Mouse (Mus musculus) midbrain, embryonic 16.5 days (tissue): ENCODE data around the gene Cacna2d3. TPM values are rescaled to one million over a fixed set of nuclear protein-coding genes. Genes with fewer than 3 reads are reported as not detected.

Experiments used
- ATAC-seq: fragments of 200-750 bp; cut with Nextera tagmentation; 2 replicates; pipeline ENCODE4 v1.8.0; 2017; ENCODE audit warnings: moderate TSS enrichment
- H3K27ac ChIP-seq: fragments of 300-500 bp; sonication (generic); 2 replicates; pipeline ENCODE4 v1.5.1; 2014; ENCODE audit warnings: mild to moderate bottlenecking, low read length, mixed read lengths
- H3K27me3 ChIP-seq: fragments of 300-500 bp; sonication (generic); 2 replicates; pipeline ENCODE4 v1.6.1; 2014; ENCODE audit warnings: low read depth, low read length, mixed read lengths; ENCODE audit not compliant: control insufficient read depth, insufficient read depth
- H3K36me3 ChIP-seq: fragments of 300-500 bp; sonication (generic); 2 replicates; pipeline ENCODE4 v1.6.1; 2014; ENCODE audit warnings: mild to moderate bottlenecking, low read length, moderate library complexity, mixed read lengths; ENCODE audit not compliant: control insufficient read depth, insufficient read depth
- H3K4me1 ChIP-seq: fragments of 300-500 bp; sonication (generic); 2 replicates; pipeline ENCODE4 v1.6.1; 2014; ENCODE audit warnings: mild to moderate bottlenecking, low read length, mixed read lengths; ENCODE audit not compliant: control insufficient read depth, insufficient read depth
- H3K4me2 ChIP-seq: fragments of 300-500 bp; sonication (generic); 2 replicates; pipeline ENCODE4 v1.6.1; 2014; ENCODE audit warnings: mild to moderate bottlenecking, low read length, mixed read lengths
- H3K4me3 ChIP-seq: fragments of 300-500 bp; sonication (generic); 2 replicates; pipeline ENCODE4 v1.5.1; 2014; ENCODE audit warnings: low read depth, mild to moderate bottlenecking, low read length, moderate library complexity, mixed read lengths
- H3K9ac ChIP-seq: fragments of 300-500 bp; sonication (generic); 2 replicates; pipeline ENCODE4 v1.6.1; 2014; ENCODE audit warnings: low read depth, low read length, mixed read lengths
- H3K9me3 ChIP-seq: fragments of 300-500 bp; sonication (generic); replicated peaks from 2 replicates; pipeline ENCODE4 v1.6.1; 2014; ENCODE audit warnings: mild to moderate bottlenecking, low read length, mixed read lengths; ENCODE audit not compliant: control insufficient read depth, poor library complexity, severe bottlenecking
- WGBS: fragments of 180-500 bp; shearing (Covaris S2); extraction: QIAGEN DNeasy Blood & Tissue Kit; methylation state at CpG from one replicate; pipeline ENCODE4 v1.1.7; 2014; 5-methylcytosine and 5-hydroxymethylcytosine counted together
- polyA plus RNA-seq: library from polyadenylated mRNA; unstranded; fragments of >200 nt; fragmentation: Nextera tagmentation; extraction: Ambion mirVana; gene quantifications from 2 replicates; pipeline ENCODE4 v1.2.1, GENCODE M21; 2015

The Cacna2d3 gene
- polyA plus RNA-seq, 1 experiment from 2014 or later: 31.0 TPM

DNA sequence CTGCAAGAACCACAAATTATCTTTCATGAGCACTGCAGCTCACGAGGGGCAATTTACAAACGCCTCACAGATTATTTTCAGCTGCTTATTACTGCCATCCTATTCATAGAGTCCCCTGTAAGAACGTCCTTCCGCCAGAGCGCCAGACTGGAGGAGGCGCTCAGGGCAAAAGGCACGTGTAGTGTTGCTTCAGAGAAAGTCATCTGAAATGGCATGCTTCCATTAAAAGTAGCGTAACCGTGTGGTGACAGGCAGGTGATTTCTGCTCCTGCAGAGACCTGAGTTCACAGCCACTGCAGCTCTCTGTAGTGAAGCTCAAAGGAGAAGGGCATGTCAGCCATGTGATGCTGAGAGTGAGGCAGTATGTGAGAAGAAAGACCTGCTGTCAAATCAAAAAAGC is 691.1 kb downstream of the Cacna2d3 start:
- H3K9ac ChIP-seq: no peak overlapping the region
- no peaks in the 10 kb centered on the region for H3K27me3 ChIP-seq
- no peak overlapping the region for H3K4me3 ChIP-seq
- H3K4me2 ChIP-seq: no peak overlapping the region
- no peaks in the 10 kb centered on the region for H3K9me3 ChIP-seq
- peak; percentile 48; the same call in 1 of the 2 replicates for ATAC-seq
- no peaks in the 10 kb centered on the region for H3K36me3 ChIP-seq
- H3K4me1 ChIP-seq: peaks cover 20% of the 10 kb centered on the region
- no peak overlapping the region for H3K27ac ChIP-seq
- WGBS: 30% methylated on average over 9 of the region's 9 CpGs

DNA sequence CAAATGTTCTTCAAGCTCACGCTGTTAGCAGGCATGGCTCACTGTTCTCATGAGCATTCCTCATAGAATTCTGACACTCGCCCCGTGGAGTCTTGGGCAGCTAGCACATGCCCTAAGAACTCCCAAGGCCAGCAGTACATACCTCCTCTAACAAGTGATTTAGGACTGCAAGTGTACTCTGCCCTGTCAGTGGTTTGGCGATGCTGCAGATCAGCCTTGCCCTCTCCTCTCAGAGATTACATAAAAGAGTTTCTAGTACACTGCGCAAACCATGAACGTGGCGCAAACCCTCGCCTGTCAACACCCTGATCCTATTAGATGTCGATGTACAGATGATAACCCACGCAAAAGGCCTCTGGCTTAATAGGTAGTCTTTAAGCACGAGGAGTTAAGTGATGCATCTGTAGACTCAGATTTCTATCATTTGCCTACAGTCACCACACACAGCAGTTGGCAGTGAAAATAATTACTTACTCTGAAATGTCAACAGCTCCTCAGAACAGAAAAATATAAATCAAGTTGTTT is 691.7 kb downstream of the Cacna2d3 start:
- no peak for ATAC-seq
- Histone ChIP-seq H3K36me3 (no peaks in the 10 kb centered on the region), H3K4me1 (peaks cover 20% of the 10 kb centered on the region), H3K9me3 (no peaks in the 10 kb centered on the region), H3K4me3 (no peak overlapping the region), H3K9ac (no peak overlapping the region), H3K4me2 (no peak overlapping the region), H3K27me3 (no peaks in the 10 kb centered on the region), H3K27ac (no peak overlapping the region)
- WGBS: 65% methylated on average over 11 of the region's 11 CpGs

DNA sequence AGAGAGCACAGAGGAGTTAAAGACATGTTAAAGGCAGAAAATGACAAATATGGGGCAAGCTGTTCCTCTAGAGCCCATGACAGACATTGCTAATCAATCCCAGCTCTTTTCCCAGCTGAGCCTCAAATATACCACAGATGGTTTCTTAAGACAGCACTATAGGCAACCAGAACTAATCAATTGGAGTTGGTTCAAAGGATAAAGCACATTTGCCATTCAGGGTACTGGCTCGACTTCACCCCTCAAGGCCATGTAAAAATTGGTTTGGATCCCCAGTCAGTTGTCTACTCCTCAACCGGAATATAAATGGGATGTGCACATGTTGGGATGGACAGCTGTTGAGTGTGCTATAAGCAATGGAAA is 692.6 kb downstream of the Cacna2d3 start:
- Histone ChIP-seq H3K4me1 (peaks cover 20% of the 10 kb centered on the region), H3K9me3 (no peaks in the 10 kb centered on the region), H3K4me2 (no peak overlapping the region), H3K27me3 (no peaks in the 10 kb centered on the region), H3K27ac (no peak overlapping the region), H3K9ac (no peak overlapping the region), H3K36me3 (no peaks in the 10 kb centered on the region), H3K4me3 (no peak overlapping the region)
- WGBS: 35% methylated on average over 2 of the region's 2 CpGs
- no peak for ATAC-seq

- Histone ChIP-seq H3K9me3 (no peaks in the 10 kb centered on the region), H3K9ac (no peak overlapping the region), H3K27ac (peak overlapping the region; percentile 39; the same call in 1 of the 2 replicates), H3K36me3 (no peaks in the 10 kb centered on the region), H3K4me2 (no peak overlapping the region), H3K4me1 (peaks cover 20% of the 10 kb centered on the region), H3K27me3 (no peaks in the 10 kb centered on the region), H3K4me3 (no peak overlapping the region)
- no peak for ATAC-seq
- 55% methylated on average over 6 of the region's 6 CpGs for WGBS
These were observed 693.1 kb downstream of the Cacna2d3 start for GRCm38 (mm10) chr14:29028391-29029106.

DNA sequence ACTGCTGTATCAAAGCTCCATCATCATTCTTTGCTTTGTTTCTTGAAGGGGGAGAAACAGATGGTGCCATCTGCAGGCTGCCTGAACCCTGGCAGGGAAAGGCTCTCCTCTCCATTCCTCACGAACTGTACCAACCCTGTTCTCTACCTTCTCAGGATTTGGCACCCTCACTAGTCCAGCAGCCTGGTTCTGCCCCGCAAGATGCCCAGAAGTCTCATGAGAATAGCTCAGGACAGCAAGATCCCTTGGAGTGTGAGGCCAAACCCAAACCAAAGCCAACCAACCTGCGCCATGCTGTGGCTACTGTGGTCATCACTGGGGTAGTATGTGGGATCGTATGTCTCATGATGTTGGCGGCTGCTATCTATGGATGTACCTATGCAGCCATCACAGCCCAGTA is 694.4 kb downstream of the Cacna2d3 start:
- H3K27ac ChIP-seq: no peak overlapping the region
- no peak overlapping the region for H3K4me2 ChIP-seq
- no peak overlapping the region for H3K9ac ChIP-seq
- no peak for ATAC-seq
- no peaks in the 10 kb centered on the region for H3K9me3 ChIP-seq
- no peaks in the 10 kb centered on the region for H3K36me3 ChIP-seq
- peaks cover 20% of the 10 kb centered on the region for H3K4me1 ChIP-seq
- H3K27me3 ChIP-seq: no peaks in the 10 kb centered on the region
- no peak overlapping the region for H3K4me3 ChIP-seq
- WGBS: 90% methylated on average over 5 of the region's 5 CpGs

DNA sequence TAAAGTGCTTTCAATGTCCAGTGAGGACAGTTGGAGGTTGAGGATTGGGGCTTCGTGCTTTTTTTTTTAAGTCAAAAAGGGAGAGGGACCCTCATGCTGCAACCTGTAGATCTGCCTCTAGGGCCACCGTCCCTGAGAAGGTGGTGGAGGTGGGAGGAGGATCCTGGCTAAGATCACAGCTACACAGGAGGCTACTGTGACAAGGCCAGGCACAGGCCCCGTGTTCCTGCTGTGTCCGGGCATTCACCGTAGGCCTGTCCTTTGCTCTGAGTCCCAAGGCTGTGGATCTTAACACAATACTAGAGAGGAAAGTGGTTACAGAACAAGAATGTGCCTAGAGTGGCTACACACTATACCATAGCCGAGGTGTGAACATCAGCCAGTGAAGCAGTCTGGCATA is 696.3 kb downstream of the Cacna2d3 start:
- Histone ChIP-seq H3K9me3 (no peaks in the 10 kb centered on the region), H3K36me3 (no peaks in the 10 kb centered on the region), H3K4me2 (no peak overlapping the region), H3K9ac (no peak overlapping the region), H3K4me1 (peaks cover 17% of the 10 kb centered on the region), H3K27me3 (no peaks in the 10 kb centered on the region), H3K4me3 (no peak overlapping the region), H3K27ac (no peak overlapping the region)
- ATAC-seq: no peak
- 79% methylated on average over 6 of the region's 6 CpGs for WGBS

GRCm38 (mm10) chr14:29023246-29023645 is 698.4 kb downstream of the Cacna2d3 start:
- H3K9me3 ChIP-seq: no peaks in the 10 kb centered on the region
- H3K9ac ChIP-seq: no peak overlapping the region
- 94% methylated on average over 4 of the region's 4 CpGs for WGBS
- no peaks in the 10 kb centered on the region for H3K27me3 ChIP-seq
- H3K4me1 ChIP-seq: 0 out of 2 replicates have a peak, but pooled peaks cover 1% of the 10 kb centered on the region
- H3K4me3 ChIP-seq: no peak overlapping the region
- no peak overlapping the region for H3K4me2 ChIP-seq
- no peak overlapping the region for H3K27ac ChIP-seq
- no peak for ATAC-seq
- no peaks in the 10 kb centered on the region for H3K36me3 ChIP-seq

- no peak overlapping the region for H3K27ac ChIP-seq
- no peaks in the 10 kb centered on the region for H3K9me3 ChIP-seq
- no peaks in the 10 kb centered on the region for H3K36me3 ChIP-seq
- ATAC-seq: no peak
- no peak overlapping the region for H3K9ac ChIP-seq
- H3K4me2 ChIP-seq: no peak overlapping the region
- no peak overlapping the region for H3K4me3 ChIP-seq
- H3K27me3 ChIP-seq: no peaks in the 10 kb centered on the region
- 84% methylated on average over 4 of the region's 4 CpGs for WGBS
- H3K4me1 ChIP-seq: peaks cover 2% of the 10 kb centered on the region; the same call in 1 of the 2 replicates
These were observed 700.4 kb downstream of the Cacna2d3 start for GRCm38 (mm10) chr14:29021295-29021694.

DNA sequence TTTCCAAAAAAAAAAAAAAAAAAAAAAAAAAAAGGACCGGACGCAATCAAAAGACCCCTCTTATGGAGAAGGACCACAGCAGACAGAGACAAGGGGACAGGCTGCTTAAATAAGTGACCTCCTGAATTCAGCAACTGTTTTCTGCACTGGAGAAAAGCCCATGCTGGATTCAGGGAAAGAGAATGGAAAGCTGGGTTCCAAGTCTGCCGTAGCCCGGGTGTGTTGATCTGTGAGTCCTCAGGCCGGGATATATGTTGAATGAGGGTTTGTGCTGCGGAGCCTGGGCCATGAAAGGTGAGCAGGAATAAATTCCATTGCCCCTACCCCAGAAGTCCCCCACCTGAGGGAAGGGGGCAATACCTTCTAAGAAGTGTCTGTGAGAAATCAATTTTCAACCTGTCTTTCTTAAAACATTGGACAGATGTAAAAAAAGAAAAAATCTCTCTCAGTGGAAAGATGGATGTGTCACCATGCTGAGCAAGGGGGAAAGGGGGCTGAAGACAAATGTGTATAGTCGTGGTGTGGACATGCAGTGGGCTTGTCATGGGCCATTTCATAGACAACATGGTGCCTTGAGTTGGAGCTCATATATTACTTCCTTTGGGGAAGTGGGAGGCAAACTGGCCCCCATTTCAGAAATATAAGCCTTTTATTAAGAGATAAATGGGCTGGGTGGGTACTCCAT is 703.2 kb downstream of the Cacna2d3 start:
- Histone ChIP-seq H3K4me2 (no peak overlapping the region), H3K36me3 (no peaks in the 10 kb centered on the region), H3K9ac (no peak overlapping the region), H3K9me3 (no peaks in the 10 kb centered on the region), H3K4me3 (no peak overlapping the region), H3K27me3 (no peaks in the 10 kb centered on the region), H3K4me1 (peaks cover 8% of the 10 kb centered on the region; the same call in 1 of the 2 replicates), H3K27ac (no peak overlapping the region)
- 11% methylated on average over 6 of the region's 7 CpGs for WGBS
- no peak for ATAC-seq
